Mouse (Mus musculus) adrenal gland, adult (tissue): ENCODE results near the gene Gm36210.
A peak's percentile ranks its signal among the peaks of the same experiment; 100 is the strongest.
"Not testable (repeated sequence)": the region's sequence is repeated elsewhere in the genome, so short reads cannot be mapped to it uniquely, and the experiment has no call there.

Experiments used
- DNase-seq, 2 experiments: peaks; one replicate each; pipeline ENCODE4 v3.0.0; 2022 to 2023; ENCODE audit warnings: low spot score in 1 of 2; ENCODE audit not compliant: inconsistent age in 2 of 2

The Gm36210 gene

GRCm38 (mm10) chr7:4898851-4899648 lies 7.3 kb downstream of the Gm36210 start:
- peak; percentile 34 to 51 for DNase-seq

GRCm38 (mm10) chr7:4895186-4895585 lies 11.1 kb downstream of the Gm36210 start:
- DNase-seq, result no peak

GRCm38 (mm10) chr7:4886680-4887079 lies 19.6 kb downstream of the Gm36210 start:
- no peak for DNase-seq

GRCm38 (mm10) chr7:4879036-4879435 lies 27.3 kb downstream of the Gm36210 start:
- not testable (repeated sequence) for DNase-seq

GRCm38 (mm10) chr7:4878186-4878585 lies 28.1 kb downstream of the Gm36210 start:
- peak in 1 of 2 experiments; percentile 64 for DNase-seq

- no peak for DNase-seq
These were observed 29.1 kb downstream of the Gm36210 start for GRCm38 (mm10) chr7:4877226-4877625.

- peak; percentile 94 to 96 for DNase-seq
These were observed 29.5 kb downstream of the Gm36210 start, which contains the start of gene Isoc2a for GRCm38 (mm10) chr7:4876753-4877221. TSS of gene Isoc2a (plus strand) at chr7:4877153.

GRCm38 (mm10) chr7:4870133-4870532 lies 36.2 kb downstream of the Gm36210 start, which contains the start of gene Isoc2b:
TSS of gene Isoc2b (minus strand) at chr7:4870258.
- DNase-seq, result no peak

- DNase-seq, result peak in 1 of 2 experiments; percentile 70
These were observed 39.6 kb downstream of the Gm36210 start for GRCm38 (mm10) chr7:4866631-4867180.

GRCm38 (mm10) chr7:4865579-4866493 lies 40.5 kb downstream of the Gm36210 start:
- DNase-seq, result peak; percentile 97 to 99

GRCm38 (mm10) chr7:4865090-4865489 lies 41.2 kb downstream of the Gm36210 start:
- DNase-seq, result peak; percentile 61 to 84

- DNase-seq, result peak in 1 of 2 experiments; percentile 83
These were observed 42.0 kb downstream of the Gm36210 start for GRCm38 (mm10) chr7:4864130-4864845.

- peak in 1 of 2 experiments; percentile 75 for DNase-seq
These were observed 42.7 kb downstream of the Gm36210 start for GRCm38 (mm10) chr7:4863541-4864080.

- DNase-seq, result peak; percentile 90 to 97
These were observed 43.3 kb downstream of the Gm36210 start for GRCm38 (mm10) chr7:4863041-4863440.

GRCm38 (mm10) chr7:4860926-4861325 lies 45.4 kb downstream of the Gm36210 start:
- peak in 1 of 2 experiments; percentile 13 for DNase-seq

- peak in 1 of 2 experiments; percentile 50 for DNase-seq
These were observed 46.8 kb downstream of the Gm36210 start for GRCm38 (mm10) chr7:4859418-4859978.

- DNase-seq, result no peak
These were observed 49.0 kb downstream of the Gm36210 start for GRCm38 (mm10) chr7:4857321-4857720.

GRCm38 (mm10) chr7:4856508-4856907 lies 49.8 kb downstream of the Gm36210 start:
- DNase-seq, result no peak

GRCm38 (mm10) chr7:4853613-4854012 lies 52.7 kb downstream of the Gm36210 start:
- DNase-seq, result peak in 1 of 2 experiments; percentile 54

- no peak for DNase-seq
These were observed 55.0 kb downstream of the Gm36210 start for GRCm38 (mm10) chr7:4851315-4851688.
